Mouse (Mus musculus) hindlimb bud, embryonic 11.5 days (tissue): ENCODE results near the gene Slc4a4.

Experiments used
- DNase-seq: peaks from one replicate; pipeline ENCODE4 v3.0.0-alpha.2; 2012; ENCODE audit warnings: low read depth, low spot score; ENCODE audit errors: extremely low spot score

The Slc4a4 gene

DNA sequence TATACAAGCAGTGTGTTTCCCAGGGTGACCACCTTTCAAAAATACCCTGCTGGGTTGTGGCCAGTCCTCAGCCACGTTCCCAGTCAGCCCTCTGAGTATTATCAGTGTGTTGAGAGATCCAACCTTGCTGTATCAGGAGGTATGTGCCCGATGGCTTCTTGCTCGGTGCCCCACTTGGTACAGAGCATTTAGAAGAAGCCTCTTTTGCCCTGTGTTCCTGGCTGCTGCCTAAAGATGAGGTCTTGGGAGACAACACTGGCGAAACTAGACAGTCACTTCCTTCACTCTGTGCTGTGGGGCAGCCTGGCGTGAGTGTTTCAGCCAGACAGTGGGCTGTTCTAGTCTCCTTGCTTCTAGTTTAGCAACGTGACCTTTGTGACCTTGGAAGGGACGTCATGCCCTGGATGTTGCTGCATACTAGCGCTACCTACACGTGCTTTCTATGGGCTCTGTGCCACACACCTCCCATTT is 29.9 kb downstream of the Slc4a4 start:
- no peak for DNase-seq

DNA sequence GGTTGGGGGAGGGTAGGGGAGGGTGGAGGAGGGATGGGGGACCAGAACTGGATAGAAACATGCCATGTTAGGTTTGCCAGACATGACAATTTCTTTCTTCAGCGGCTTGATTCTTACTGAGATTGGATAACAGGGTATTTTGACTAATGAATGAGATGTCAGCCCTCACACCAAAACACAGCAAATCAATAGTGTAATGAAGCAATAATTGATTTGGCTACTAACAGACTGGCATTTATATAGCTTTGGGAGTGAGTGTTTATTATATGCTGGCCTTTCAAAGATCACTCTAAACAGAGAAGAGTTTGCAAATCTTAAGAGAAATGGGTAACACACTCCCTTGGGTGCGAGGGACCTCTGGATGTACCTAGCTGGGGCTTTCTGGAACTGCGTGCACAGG is 30.6 kb downstream of the Slc4a4 start:
- no peak for DNase-seq

DNA sequence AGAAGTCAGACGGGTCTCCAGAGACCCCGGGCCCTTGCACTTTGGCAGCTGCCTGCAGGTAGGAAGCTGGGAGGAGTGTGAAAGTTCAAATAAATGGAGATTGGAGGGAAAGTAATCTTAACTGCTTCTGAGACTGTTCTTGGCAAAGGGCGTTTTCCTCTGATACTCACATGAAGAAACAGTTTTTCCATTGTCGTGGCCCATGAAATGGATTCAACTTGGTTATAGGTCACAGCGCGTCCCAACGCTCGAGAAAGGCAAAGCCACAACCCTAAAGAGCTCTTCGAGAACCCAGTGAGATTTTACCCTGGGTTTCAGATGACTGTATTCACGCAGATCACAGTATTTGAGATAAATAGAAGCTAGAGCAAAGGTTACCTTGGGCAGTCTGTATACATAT is 31.0 kb downstream of the Slc4a4 start:
- no peak for DNase-seq

DNA sequence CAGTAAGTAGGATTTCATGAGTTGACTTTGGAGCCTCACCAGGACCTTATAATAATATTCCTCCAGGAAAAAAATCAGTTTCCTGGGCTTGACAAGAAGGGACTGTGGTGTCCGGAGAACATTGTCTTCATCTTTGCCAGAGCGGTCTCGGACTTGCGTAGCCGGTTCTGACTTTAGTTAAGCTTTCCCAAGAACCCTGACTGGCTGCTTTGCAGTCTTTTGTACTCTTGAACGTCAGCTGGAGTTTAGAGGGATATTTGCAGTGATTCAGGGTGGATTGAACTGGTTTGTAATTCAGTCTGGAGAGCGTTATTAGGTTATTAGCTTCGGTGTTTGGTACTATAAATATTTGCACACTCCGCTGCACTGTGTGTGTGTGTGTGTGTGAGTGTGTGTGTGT is 31.9 kb downstream of the Slc4a4 start:
- no peak for DNase-seq

DNA sequence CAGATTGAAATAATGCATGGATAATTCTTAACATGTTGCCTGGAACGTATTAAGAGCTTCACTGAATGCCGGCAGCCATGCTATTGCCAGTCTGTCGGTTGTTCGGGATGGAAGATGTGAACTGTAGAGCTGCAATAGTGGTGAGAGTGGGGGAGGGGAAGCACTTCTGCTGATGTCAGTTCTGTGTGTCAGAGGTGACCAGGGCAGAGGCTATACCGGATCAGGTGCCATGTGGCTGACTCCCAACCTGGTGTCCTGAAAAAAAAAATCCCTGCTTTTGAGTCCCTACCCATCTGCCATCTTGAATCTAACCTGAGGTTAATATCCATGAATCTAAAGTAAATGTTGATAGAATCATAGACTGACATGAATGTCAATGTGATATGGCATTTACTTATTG is 39.0 kb downstream of the Slc4a4 start:
- DNase-seq: no peak

DNA sequence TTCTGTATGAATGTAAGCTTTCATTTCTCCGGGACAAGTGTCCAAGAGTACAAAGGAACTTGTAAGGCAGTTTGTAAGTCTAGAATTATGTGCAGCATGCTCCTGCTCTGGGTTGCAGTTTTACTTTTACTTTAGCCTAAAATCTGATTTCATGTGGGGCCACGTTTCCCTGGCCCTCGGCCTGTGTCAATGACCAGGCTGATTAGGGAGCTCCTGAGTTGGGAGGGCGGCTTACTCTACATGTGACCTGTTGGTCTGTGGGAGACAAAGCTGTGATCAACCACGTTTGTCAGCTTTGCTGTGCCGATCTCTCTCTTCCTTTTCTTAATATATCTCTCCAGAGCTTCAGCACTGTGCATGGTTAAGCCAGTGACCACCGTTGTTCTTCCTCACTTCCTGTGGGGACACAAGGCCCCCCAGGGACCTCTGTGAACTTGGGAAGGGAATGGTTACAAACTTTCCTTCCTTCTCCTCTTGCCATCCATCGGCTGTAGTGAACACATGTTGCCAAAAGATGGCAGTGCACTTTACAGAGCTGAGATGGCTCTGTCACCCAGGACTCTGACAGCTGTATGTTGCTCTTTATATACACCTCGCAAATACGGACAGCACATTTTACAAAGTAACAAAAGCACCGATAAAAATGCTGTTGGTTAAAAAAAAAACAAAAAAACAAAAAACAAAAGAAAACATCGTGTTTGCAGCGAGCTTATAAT is 41.7 kb downstream of the Slc4a4 start:
- no peak for DNase-seq

DNA sequence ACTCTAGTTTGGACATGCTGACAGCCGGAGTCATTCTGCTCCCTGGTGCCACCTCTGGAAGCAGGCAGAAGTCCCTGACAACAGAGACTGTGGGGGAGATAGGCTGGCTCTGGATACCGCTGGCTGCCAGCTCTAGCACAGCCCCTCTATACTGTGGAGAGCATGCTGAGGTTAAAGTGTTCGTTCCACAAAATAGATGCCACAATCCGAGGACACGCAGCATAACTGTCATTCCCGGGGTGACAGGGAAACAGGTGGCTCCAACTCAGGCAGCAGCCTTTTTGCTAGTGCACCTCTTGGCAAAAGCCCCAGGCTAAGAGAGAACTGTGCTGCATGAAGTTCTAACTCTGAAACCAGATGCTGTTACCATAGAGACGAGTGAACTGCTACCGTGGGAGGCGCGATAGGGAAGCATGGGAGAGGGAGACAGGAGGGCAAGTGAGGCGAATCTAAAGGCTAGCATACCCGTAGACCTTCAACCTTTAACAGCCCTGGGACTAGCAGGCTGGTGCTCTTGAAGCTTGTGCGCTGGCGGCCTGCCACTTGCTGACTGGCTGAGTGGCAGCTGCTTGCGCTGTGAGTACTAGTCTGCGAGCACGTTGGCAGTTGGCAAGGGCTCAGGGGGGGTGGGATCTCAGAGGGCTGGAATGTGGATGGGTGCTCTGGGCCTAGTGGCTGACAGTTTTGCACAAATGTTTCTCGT is 42.9 kb downstream of the Slc4a4 start:
- DNase-seq: no peak

DNA sequence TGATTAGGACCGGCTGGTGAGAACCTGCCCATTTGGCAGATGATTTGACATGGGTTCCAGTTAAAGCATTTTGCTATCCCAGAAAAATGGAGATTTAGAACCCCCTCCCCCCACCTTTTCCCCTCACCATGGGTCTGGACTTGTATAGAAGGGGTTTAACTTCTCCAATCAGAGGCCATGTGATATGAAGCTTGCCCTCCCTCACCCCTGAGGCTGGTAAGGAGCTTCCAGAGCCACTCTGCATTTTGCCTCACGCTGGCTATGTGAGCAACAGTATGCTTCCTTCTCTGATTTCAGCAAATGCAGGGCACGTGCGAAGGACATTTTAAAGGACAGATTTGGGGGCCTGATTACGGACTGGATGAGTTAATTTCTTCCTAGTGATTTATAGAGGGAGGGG is 43.5 kb downstream of the Slc4a4 start:
- no peak for DNase-seq

DNA sequence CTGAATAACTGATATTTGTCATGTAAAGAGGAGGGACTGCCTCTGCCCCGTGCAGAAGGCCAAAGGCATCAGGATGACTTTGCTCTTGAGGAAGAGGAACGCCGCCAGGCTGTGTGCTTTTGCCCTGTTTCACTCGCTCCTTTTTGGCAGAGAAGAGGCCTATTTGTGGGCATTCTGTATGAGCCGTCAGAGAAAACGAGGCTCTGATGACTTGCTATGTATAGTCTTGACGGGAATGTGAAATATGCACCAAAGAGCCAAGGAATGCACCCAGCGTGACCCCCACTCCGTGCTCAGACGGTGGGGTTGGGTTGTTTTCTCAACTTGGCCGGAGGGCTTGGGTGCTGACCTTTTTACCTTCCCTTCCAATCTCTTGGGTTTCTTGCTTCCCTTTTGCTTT is 44.0 kb downstream of the Slc4a4 start:
- DNase-seq: no peak

DNA sequence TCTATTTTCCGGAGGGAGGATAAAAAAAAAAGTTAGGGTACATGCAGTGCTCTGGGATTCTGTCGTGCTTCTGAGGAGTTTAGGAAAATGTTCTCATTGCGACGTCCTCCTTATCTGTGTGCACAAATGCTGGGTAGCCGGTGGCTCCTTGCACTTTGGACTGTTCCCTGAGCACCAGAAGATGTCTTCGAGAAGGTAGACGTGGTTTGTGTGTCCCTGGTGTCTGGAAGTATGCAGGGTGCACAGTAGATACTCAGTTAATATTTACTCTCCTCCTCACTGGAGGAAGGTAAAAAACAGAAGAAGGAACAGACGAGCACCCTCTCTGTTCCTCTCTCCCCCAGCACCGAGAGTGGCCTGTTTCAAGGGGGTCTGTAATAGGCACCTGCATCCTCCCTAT is 44.6 kb downstream of the Slc4a4 start:
- no peak for DNase-seq

DNA sequence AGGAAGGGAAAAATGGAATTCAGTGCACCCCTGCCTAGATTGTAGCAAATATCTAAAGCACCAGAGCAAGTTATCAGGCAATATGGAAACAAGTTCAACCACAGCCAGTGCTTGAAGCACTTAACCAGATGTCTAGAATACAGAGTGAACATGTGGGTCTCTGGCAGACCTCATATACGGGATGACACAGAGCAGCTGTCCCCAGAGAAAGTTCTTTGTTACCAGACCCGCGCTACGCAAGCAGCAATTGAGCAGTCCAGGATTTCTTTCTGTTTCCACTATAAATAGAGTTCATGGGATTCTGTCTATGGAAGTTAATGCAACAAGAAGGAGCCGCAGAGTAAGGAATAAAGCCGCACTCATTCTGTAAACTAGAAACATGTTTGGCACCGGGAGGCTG is 46.8 kb downstream of the Slc4a4 start:
- no peak for DNase-seq

DNA sequence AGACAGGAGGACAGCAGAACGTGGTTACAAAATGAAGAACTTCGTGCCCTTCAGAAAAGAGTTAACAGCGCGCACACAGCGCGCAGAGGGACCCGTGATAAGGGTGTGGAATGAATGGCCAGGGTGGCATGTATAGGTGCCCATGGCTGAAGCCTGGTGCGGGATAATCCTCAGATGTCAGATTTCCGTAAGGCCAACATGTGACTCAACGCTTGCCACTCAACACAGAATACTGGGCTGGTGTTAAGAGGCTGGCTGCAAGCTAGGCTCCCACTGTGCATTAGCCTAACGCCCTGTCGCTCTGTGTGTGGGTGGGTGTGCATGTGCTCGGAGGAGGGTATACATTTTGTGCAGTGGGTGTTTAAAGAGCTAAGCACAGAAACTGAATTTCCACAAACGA is 47.3 kb downstream of the Slc4a4 start:
- DNase-seq: no peak

DNA sequence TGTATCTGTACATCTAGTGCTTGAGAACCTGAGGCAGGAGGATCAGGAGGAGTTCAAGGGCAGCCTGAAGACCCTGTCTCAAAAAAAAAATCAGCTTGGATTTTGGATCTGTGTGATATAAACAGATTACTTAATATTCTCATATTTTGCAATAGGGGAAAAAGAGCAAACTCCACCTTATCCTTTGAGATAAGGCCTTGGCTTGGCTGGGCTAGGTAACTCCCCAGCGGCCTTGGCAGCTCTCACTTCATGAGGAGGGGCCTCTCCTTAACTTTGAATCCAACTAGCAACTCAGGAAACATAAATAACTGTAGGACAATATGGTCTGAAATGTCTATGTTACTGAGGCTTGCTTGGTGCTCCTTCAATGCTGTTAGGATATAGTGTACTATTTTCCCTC is 51.6 kb downstream of the Slc4a4 start:
- no peak for DNase-seq

DNA sequence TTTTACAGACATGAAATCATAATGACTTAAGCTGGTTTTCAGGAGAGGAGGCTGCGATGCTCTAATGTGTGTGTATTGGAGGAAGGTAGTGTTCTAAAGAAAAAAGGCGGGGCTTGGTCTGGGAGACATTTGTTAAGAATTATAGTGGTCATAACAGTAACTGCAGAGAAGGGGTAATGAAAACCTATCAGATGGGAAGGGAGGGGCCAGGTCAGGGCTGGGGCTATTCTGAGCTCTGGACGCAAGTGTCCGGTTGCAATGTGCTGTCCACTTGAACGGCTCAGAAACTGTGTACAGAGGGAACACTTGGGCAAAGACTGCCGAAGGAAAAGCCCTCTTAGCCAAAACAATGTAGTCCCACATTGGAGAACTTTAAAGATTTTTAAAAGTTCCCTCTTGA is 52.5 kb downstream of the Slc4a4 start:
- no peak for DNase-seq

DNA sequence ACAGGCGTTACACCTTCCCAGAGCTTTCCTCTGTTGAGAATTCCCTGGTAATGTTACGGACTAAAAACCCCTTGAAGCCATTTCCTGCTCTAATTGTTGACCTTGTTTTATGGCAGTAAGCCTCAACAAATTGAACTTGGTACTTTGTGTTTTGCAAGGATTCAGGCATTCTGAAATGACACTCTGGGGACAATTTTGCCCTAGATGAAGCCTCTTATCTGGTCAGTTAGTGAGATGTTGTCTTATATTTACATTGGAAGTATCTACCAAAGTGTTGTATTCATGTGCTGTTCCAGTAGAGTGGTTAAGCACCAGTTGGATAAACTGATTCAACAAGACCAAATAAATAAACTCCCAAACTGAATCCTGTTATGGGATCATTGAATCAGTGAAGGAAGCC is 53.2 kb downstream of the Slc4a4 start:
- DNase-seq: no peak

DNA sequence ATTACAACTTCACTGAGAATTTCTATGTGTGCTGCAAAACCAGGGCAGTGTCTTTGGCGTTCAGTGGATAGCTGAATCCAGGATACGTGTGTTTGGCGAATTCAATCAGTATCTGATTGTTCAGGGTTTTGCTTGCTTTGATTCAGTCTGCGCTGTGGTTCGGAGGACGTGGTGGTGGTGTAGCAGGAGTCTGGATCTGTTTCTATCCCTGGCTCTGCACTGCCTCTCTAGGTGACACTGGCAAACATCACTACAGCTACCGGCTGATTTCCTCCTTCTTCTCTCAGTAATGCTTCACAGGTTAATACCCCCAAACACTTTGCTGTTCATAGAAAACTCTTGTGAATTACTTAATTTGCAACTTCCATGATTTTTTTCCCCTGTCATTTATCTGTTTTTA is 55.3 kb downstream of the Slc4a4 start:
- DNase-seq: no peak

DNA sequence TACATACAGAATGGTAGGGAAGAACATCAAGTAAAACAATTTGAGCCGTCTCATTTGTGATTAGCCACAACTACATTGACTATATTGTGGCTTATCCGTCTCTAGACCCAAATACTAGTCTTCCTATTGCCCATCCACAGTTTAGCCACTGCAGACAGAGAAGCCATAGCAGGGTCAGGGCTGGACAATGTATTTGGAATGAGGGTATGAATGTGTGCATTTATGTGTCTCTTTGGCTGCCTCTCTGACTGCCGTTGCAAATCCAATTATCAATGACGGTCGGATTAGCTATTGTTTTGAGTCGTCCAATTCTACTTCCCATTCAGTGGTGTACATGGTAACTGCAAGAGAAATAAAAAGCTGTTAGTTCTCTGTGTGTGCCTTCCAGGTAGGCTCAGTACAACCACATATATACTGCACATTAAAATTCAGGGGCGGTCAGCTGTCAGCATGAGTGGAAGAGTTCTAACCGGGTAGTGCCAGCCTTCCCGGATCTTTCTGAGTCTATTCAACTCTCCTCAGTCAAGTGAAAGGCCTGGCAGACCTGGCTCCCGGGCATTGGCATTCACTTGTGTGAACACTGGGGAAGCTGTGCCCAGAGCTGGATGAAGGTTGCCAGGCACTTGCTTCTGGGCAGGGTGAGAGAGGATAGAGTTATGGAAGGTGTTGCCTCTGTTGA is 59.2 kb downstream of the Slc4a4 start:
- DNase-seq: no peak

DNA sequence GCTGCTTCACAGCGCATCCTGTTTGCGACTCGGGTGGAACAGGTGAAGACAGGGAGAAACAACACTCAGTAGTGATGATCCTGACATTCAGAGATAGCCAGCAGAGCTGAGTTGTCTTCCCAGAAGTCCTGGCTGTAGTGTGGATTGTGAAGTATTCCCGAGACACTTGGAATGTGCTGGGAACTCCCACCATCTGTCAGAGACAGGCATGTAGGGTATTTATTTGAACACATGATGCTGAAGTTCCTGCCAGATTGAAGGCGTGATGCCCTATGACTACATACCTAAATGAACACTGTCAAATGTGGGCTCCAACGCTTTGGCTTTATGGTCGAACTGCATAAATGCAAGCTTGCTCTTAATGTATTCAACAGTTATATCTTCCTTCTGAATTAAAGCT is 63.7 kb downstream of the Slc4a4 start:
- no peak for DNase-seq

DNA sequence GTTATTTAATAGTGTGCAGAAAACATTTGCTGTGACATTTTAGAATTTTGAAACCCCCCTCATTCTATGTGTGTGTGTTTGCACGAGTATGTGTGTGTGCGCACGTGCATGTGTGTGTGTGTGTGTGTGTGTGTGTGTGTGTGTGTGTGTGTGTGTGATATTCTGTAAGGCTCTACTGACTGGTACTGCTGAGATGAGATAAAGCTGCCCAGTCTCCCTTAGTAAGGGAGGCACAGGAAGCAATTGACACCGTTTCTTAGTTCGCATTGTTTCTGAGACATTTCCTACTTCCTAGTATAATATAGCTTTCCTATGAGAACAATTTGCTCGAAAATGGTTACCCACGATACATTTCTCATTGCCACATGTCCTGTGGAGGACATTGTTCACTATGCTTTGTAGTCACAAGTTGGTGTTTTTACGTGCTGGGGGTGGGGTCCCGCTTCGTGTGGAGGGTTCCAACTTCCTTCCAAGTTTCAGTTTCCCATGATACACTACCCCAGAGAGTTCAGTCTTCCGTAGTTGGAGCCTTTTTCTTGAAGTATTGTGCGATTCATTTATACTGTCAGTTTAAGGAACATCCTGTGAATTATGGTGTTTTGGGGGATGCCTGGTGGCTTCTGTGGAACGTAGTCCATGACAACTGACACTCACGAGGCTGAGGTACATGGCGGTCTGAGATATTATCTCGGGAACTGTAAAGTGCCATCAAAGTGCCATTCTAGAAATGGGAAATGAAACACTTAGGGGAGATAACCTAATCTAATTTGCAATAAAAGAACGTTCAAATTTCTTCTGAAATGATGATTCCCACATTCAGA is 66.3 kb downstream of the Slc4a4 start:
- no peak for DNase-seq

DNA sequence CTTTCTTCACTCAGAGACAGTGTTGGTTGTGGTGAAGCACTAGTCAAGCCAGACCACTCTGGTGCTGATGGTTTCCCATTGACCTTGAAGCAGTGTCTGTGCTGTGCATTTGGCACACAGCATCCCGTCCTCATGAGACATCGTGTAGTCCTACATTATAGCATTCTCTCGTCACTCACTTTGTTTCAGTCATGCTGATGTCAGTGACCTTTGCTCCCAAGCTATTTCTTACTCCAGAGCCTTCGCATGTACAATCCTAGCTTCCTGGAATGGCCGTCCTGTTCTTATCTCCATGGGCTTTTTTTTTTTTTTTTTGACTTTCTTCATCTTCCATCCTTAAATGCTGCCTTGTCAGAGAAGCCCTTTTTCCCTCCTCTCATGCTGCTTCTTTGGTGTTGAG is 71.1 kb downstream of the Slc4a4 start:
- DNase-seq: no peak

DNA sequence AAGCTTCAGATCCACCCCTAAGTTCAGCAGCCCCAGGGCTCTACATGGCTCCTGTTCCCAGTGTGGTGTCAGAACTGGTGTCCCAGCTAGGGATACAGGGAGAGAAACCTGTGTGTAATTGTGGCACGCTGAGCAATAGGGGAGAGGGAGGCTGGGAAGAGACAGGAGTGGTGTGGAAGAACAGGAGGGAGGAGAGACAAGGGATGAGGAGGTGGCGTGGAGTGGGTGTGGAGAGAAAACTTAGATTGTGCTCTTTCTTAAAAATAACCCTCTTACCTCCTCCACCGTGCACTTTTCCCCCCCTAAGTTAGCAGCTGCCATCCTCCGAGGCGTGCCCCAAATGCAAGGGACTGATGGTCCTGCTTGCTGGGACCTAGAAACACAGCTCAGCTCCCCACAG is 72.3 kb downstream of the Slc4a4 start:
- no peak for DNase-seq
